Mouse (Mus musculus): ENCODE measurements around the gene Ncstn.

DNA sequence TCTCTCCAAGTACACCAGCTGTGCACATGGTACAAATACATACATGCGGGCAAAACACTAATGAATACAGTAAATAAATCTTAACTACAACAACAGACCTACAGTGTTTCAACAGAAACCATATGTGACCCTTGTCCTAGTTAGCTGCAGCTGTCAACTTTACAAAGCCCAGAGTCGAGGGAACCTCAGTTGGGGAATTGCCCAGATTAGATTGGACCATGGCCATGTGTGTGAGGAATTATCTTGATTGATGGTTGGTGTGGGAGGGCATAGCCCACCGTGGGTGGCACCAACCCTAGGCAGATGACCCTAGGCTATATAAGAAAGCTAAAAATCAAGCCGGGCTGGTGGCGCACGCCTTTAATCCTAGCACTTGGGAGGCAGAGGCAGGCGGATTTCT is 49.7 kb upstream of the Ncstn start:
- TF ChIP-seq CTCF (conservative IDR thresholded peaks at IDR 0.05; ENCODE audit: low read length) (no peak), NANOG (IDR thresholded peaks at IDR 0.05; ENCODE audit: borderline replicate concordance, low read length) (no peak), POU5F1 (IDR thresholded peaks at IDR 0.05; ENCODE audit: borderline replicate concordance, low read length) (no peak)
